Mouse (Mus musculus): Measurements from ENCODE around the gene Ddb1.

Gene Ddb1

DNA sequence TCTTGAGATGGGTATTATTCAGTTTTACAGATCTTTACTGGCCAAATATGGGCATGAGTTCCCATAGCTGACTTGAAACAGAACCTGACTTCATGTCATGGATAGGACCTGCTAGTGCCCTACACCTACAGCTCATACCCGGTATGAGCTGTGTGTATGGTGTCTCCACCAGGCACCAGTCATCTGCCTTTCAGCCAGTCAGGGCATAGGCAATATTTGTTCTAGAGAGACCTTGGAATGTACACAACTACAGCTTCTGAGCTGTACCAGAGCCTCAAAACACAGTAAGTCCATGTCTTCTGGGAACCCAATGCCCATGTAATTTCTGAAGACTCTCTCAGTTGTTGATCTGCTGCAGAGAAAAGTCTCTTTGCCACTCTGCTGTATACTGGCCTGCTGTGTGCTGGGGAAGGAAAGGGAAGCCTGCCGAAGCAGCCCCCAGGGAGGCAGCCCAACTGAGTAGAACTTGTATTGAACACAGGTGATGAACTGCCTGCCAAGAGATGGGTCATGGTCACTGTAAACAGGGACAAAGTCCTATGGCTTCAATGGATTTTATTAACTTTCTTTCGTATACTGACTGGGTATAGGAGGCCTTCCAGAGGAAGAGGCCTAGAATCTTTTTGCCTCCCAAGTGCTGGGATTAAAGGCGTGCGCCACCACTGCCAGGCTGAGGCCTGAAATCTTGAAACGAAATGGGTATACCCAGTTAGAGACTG is 13.3 kb upstream of the Ddb1 start:
- DNase-seq (ENCODE audit: low spot score in 2 of 2): no peak

DNA sequence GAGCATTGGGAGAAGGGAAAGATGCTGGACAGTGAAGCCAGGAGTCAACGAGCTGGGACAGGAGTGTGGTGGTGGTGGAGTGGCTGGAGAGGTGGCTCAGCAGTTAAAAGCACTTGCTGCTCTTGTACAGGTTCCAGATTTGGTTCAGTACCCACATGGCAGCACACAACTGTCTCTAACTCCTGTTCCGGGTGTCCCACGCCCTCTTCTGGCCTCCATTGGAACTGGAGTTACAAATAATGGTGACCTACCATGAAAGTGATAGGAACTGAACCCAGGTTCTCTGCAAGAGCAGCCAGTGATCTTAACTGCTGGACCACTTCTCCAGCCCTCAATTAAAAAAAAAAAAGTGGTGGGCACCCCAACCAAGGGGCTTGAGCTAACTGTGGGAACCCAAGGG is 6.9 kb upstream of the Ddb1 start:
- no peak for DNase-seq (ENCODE audit: low spot score in 2 of 2)

DNA sequence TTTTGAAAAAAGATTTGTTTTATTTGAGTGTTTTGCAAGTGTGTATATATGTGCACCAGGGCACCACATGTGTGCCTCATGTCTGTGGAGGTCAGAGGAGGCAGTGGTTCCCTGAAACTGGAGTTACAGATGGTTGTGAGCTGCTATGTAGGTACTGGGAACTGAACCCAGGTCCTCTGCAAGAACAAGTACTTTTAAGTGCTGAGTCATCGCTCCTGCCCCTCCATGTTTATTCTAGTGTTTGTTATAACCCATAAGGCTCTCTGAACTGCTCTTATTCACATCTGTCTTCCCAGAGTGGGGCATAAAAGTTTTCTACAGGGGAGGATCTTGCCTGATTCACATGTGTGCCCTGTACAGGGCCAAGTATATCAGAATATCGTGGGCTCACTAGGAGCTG is 5.5 kb upstream of the Ddb1 start:
- DNase-seq (ENCODE audit: low spot score in 2 of 2): no peak

GRCm38 (mm10) chr19:10602247-10602769 is 2.8 kb upstream of the Ddb1 start:
- peak in 1 of 2 experiments; percentile 6 for DNase-seq (ENCODE audit: low spot score in 2 of 2)

DNA sequence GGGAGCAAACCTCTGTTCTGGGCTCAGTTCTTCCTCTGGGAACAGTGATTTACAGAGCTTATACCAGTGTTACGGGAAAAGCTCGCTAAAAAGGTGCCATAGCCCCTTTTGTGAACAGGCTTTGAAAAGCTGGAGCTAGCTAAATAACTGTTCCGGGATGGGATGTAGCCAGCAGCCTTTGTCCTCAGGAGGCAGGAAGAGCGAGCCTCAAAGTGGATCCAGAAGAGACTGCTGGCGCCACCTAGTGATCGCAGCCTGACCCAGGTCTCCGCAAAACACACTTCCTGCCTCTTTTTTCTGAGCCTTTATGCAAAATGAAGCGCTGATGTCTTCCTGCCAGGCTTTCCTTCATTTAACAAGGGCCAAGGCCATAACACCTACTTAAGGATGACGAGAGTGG is 2.3 kb upstream of the Ddb1 start:
- DNase-seq (ENCODE audit: low spot score in 2 of 2): peak; percentile 78 to 90

- no peak for DNase-seq (ENCODE audit: low spot score in 2 of 2)
Measured at GRCm38 (mm10) chr19:10603660-10604523, 1.2 kb upstream of the Ddb1 start.

GRCm38 (mm10) chr19:10604534-10604933 is 593 bp upstream of the Ddb1 start:
- DNase-seq (ENCODE audit: low spot score in 2 of 2): no peak

- no peak for DNase-seq (ENCODE audit: low spot score in 2 of 2)
Measured at GRCm38 (mm10) chr19:10605901-10606622, 935 bp downstream of the Ddb1 start.

GRCm38 (mm10) chr19:10608573-10609240 is 3.6 kb downstream of the Ddb1 start:
- DNase-seq (ENCODE audit: low spot score in 2 of 2): no peak

DNA sequence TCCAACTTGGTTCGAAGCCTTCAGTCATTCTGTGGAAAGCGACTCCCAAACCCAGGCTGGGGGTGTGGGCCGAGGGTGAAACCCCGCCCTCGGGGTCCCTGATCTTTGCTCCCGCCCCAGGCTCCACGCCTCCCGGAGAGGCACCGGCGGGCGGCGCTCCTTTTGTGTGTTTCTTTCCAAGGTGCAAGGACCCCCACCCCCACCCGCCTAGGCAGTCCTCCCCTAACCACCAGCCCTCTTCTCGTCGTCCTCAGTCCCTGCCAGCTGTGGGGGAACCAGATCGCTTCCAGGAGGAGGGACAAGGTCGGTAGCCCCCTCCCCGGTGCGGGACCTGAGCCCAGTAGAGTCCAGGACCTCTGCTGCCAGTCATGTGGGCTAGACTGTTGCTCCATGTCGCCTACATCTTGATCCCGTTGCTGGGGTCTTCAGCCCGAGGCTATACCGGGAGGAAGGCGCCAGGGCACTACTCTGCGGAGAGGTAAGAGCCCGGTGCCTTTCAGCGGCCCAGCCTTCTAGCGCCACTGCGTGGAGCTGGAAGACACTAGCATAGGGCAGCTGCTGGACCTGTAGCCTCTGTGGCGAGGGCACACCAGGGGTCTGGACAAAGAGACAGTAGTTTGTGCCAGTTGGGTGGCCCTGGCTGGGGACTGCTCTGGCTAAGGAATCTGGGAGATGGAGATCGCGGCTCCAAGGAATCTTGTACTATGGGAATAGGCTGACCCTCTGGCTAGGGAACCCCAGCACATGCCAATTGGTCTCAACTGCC is 29.2 kb downstream of the Ddb1 start, which contains the start of gene Vwce:
Gene Vwce (plus strand): TSS at position 108 of the 766 bp plus-strand sequence.
- DNase-seq (ENCODE audit: low spot score in 2 of 2): peak in 1 of 2 experiments; percentile 46

GRCm38 (mm10) chr19:10634872-10635318 is 29.8 kb downstream of the Ddb1 start:
- DNase-seq (ENCODE audit: low spot score in 2 of 2): peak; percentile 32 to 43

DNA sequence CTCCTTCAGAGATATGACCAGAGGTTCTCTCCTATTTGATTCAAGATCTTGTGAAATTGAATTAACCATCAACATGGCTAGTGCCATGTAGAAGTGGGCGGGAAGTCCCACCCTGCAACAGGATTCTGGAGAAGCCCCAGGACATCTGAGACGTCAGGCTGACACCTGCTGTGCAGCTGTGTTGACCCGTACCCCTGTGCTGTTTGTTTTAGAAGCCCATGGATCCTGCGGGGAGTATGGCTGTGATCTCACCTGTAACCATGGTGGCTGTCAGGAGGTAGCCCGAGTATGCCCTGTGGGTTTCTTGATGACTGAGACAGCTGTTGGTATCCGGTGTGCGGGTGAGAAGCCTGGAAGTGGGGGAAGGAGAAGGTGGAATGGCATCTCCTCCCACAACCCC is 32.7 kb downstream of the Ddb1 start:
- DNase-seq (ENCODE audit: low spot score in 2 of 2): no peak

DNA sequence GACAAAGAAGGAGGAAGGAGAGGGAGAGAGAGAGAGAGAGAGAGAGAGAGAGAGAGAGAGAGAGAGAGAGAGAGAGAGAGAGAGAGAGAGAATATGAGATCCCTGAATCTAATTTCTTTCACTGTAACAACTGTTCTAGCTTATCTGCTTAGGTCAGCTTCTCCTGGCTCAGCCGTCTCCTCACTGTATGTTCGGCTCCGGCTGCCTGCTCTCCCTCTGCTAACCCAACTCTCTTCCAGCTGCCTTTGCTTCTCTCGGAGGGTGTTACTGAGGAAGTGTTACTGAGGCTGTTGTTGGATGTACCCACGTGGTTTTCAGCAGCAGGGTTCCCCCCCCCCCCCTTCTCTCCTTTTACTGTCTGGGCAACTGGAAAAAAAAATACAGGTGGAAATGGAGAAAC is 35.0 kb downstream of the Ddb1 start:
- DNase-seq (ENCODE audit: low spot score in 2 of 2): no peak

DNA sequence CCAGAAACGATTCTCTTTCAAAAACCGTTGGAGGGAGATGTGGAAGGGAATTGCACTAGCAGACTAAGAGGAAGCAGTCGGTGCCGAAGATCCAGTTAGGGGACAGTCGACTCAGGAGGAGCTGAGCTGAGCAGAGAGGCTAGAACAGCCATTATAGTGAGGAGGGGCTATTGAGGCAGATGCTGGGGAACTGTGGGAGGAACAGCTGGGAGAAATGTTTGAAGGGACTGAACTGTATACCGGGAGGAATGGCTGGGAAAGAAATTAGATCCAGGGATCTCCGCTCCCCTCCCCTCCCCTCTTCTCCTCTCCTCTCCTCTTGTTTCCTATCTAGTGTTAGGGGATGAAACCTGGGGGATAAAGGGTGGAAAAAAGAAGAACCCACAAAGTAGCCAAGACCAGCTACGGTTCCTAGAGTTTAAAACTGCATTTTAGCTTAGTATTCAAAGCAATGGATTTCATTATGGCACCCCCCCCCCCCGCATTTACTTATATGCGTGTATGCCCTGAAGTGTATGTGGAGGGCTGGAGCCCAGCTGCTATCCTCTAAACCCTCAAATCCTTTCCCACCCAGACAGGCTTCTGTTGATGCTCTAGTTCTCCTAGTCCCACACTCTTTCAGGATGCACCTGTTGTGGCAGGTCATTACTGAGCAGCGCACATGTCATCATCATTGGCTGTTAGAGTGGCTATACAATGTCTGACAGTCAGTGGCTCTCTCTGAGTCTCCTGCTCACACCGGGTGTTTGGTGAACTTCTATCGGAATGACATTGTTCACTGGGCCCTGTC is 35.7 kb downstream of the Ddb1 start:
- DNase-seq (ENCODE audit: low spot score in 2 of 2): no peak

DNA sequence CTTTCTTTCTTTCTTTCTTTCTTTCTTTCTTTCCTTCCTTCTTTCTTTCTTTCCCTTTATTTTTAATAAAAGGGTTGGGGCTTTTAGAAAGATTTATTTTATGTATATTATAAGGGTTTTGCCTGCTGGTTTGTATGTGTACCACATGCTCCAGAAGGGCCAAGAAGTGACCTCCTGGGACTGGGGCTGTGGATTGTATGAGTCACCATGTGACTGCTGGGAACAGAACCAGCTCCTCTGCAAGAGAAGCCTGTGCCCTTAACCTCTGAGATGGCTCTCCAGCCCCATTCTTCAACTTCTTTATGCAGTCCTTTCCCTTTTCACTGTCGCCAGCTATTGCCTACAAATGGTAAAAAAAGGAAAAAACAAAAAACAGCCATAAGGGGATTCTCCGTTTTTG is 40.5 kb downstream of the Ddb1 start:
- no peak for DNase-seq (ENCODE audit: low spot score in 2 of 2)

- no peak for DNase-seq (ENCODE audit: low spot score in 2 of 2)
Measured at GRCm38 (mm10) chr19:10648156-10648555, 43.0 kb downstream of the Ddb1 start.

- DNase-seq (ENCODE audit: low spot score in 2 of 2): no peak
Measured at GRCm38 (mm10) chr19:10656058-10656457, 50.9 kb downstream of the Ddb1 start.

GRCm38 (mm10) chr19:10657742-10658141 is 52.6 kb downstream of the Ddb1 start:
- DNase-seq (ENCODE audit: low spot score in 2 of 2): no peak

DNA sequence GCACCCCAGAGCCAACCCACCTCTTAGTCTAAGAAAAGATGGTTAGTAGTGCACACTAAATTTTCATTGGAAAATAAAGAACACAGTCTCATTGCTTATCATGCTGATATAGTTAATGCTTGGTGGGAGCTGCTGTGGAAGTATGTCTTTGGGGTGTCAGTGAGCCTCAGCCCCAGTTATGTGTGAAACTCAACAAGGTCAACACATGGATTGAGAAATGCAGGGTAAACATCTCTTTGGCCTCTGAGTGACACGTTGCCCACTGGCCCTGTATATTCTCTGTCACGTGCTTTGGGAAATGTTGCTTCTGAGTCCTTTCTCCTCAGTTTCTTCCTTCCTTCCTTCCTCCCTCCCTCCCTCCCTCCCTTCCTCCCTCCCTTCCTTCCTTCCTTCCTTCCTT is 53.3 kb downstream of the Ddb1 start:
- DNase-seq (ENCODE audit: low spot score in 2 of 2): no peak

- no peak for DNase-seq (ENCODE audit: low spot score in 2 of 2)
Measured at GRCm38 (mm10) chr19:10661373-10661772, 56.2 kb downstream of the Ddb1 start.

Data from cerebellum, postnatal 4 days (tissue).